Comparison of ENCODE assay signal across 21 mouse cellular contexts in the genomic region with DNA sequence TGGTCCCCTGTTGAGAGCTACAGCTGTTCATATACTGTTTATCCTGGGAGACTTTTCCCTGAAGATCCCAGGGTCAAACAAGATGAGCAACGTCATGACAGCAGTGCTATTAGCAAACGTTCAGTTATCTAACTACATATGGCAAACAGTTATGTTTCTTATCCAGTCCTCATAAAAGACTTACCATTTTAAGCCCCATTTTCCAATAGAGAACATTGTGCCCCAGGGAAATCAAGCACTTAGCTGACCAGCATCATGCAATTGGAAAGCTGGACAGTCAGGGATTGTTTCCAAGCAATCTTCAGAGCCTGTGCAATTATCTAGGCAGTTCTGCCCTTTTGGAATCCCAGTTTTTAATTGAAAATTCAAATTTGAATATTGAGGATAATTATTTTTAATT.
DNase-seq lines count a peak whose midpoint lies in the region; ATAC-seq and TF ChIP-seq lines count a peak whose summit lies in the region.
"Had no signal": no experiment of that assay in that cellular context is flagged by ENCODE, and none has a peak within 500 bp of the region (broad histone marks: within the 10 kb centered on the region; RNA-seq: fewer than 3 reads in every experiment).

No protein-coding gene starts in this region.

- 0 out of 2 replicates have a peak, but pooled peaks have one; percentile 49 for ATAC-seq in cerebellum, adult (ENCODE audit: insufficient number of reproducible peaks, low FRiP score, low TSS enrichment)
- no peak for ATAC-seq in hindbrain, postnatal 0 days
- no peak for ATAC-seq in hindbrain, embryonic 14.5 days (ENCODE audit: low FRiP score)
- no peak for ATAC-seq in forebrain, embryonic 15.5 days (replicated peaks)
- ATAC-seq: CD4-positive, CD25-positive, alpha-beta regulatory T cell, adult 4 months; forebrain, embryonic 13.5 days; intestine, embryonic 15.5 days had no signal

- WGBS in hindbrain, postnatal 0 days: 32% methylated on average over 2 of the region's 2 CpGs
- WGBS in hindbrain, embryonic 14.5 days: 43% methylated on average over 2 of the region's 2 CpGs
- WGBS in forebrain, embryonic 15.5 days: 74% methylated on average over 2 of the region's 2 CpGs

- no peak overlapping the region for H3K9ac ChIP-seq in hindbrain, postnatal 0 days (replicated peaks; ENCODE audit: low read length)
- no peak overlapping the region for H3K9ac ChIP-seq in hindbrain, embryonic 14.5 days
- no peak overlapping the region for H3K9ac ChIP-seq in forebrain, embryonic 15.5 days (replicated peaks)
- H3K9ac ChIP-seq: embryonic facial prominence, embryonic 13.5 days; forebrain, embryonic 13.5 days; hindbrain, embryonic 12.5 days; intestine, embryonic 15.5 days; kidney, embryonic 15.5 days had no signal

- H3K4me1 ChIP-seq in hindbrain, postnatal 0 days (ENCODE audit: insufficient read depth, low read length): no peaks in the 10 kb centered on the region
- H3K4me1 ChIP-seq in hindbrain, embryonic 14.5 days (replicated peaks; ENCODE audit: control insufficient read depth, insufficient read depth, low read length): no peaks in the 10 kb centered on the region
- H3K4me1 ChIP-seq in forebrain, embryonic 15.5 days: no peaks in the 10 kb centered on the region
- H3K4me1 ChIP-seq: embryonic facial prominence, embryonic 13.5 days; forebrain, embryonic 13.5 days; hindbrain, embryonic 12.5 days; intestine, embryonic 15.5 days; kidney, embryonic 15.5 days had no signal

- no peak for DNase-seq in cerebellum, adult 11-12 months
- DNase-seq in gastrocnemius, adult 2 months: no peak
- no peak for DNase-seq in gastrocnemius, postnatal 10 days
- peak; percentile 9 for DNase-seq in hindbrain, postnatal 0 days (ENCODE audit: low spot score)
- DNase-seq in hindbrain, embryonic 14.5 days (ENCODE audit: low spot score): no peak
- DNase-seq: adrenal gland, postnatal 10 days; B cell, adult 2 months; cerebellum, adult 2 months; cerebellum, postnatal 25 days; heart, postnatal 10 days; heart, postnatal 4 days; kidney, adult 2 months had no signal

- H3K27ac ChIP-seq in gastrocnemius, adult 2 months: peak overlapping the region; percentile 40; the same call in 1 of the 2 replicates
- H3K27ac ChIP-seq in hindbrain, postnatal 0 days: no peak overlapping the region
- H3K27ac ChIP-seq in hindbrain, embryonic 14.5 days: no peak overlapping the region
- H3K27ac ChIP-seq in forebrain, embryonic 15.5 days (replicated peaks): no peak overlapping the region
- H3K27ac ChIP-seq: embryonic facial prominence, embryonic 13.5 days; forebrain, embryonic 13.5 days; hindbrain, embryonic 12.5 days; intestine, embryonic 15.5 days; kidney, embryonic 15.5 days had no signal

- H3K4me3 ChIP-seq in gastrocnemius, adult 2 months: no peak overlapping the region
- no peak overlapping the region for H3K4me3 ChIP-seq in hindbrain, postnatal 0 days (ENCODE audit: low read length)
- no peak overlapping the region for H3K4me3 ChIP-seq in hindbrain, embryonic 14.5 days (replicated peaks; ENCODE audit: low read length)
- H3K4me3 ChIP-seq in forebrain, embryonic 15.5 days: no peak overlapping the region
- H3K4me3 ChIP-seq: embryonic facial prominence, embryonic 13.5 days; forebrain, embryonic 13.5 days; hindbrain, embryonic 12.5 days; intestine, embryonic 15.5 days; kidney, embryonic 15.5 days had no signal

- intact Hi-C loops in gastrocnemius, adult 2 months (cut with DNase I): no loop called here

- no peaks in the 10 kb centered on the region for H3K36me3 ChIP-seq in hindbrain, postnatal 0 days (ENCODE audit: insufficient read depth, low read length)
- H3K36me3 ChIP-seq in hindbrain, embryonic 14.5 days (replicated peaks; ENCODE audit: control insufficient read depth, insufficient read depth): no peaks in the 10 kb centered on the region
- no peaks in the 10 kb centered on the region for H3K36me3 ChIP-seq in forebrain, embryonic 15.5 days
- H3K36me3 ChIP-seq: embryonic facial prominence, embryonic 13.5 days; G1E; hindbrain, embryonic 12.5 days; intestine, embryonic 15.5 days; kidney, embryonic 15.5 days had no signal

- H3K27me3 ChIP-seq in hindbrain, postnatal 0 days (ENCODE audit: insufficient read depth, low read length): no peaks in the 10 kb centered on the region
- no peaks in the 10 kb centered on the region for H3K27me3 ChIP-seq in hindbrain, embryonic 14.5 days (ENCODE audit: control insufficient read depth, insufficient read depth, low read length)
- H3K27me3 ChIP-seq in forebrain, embryonic 15.5 days: no peaks in the 10 kb centered on the region
- H3K27me3 ChIP-seq: embryonic facial prominence, embryonic 13.5 days; forebrain, embryonic 13.5 days; hindbrain, embryonic 12.5 days; intestine, embryonic 15.5 days; kidney, embryonic 15.5 days had no signal

- TF ChIP-seq CTCF in gastrocnemius, adult 2 months (IDR thresholded peaks at IDR 0.05): no peak
- no peak for TF ChIP-seq CTCF in hindbrain, postnatal 0 days (IDR thresholded peaks at IDR 0.05; ENCODE audit: low read depth)

- H3K9me3 ChIP-seq in hindbrain, postnatal 0 days (ENCODE audit: low read length): no peaks in the 10 kb centered on the region
- H3K9me3 ChIP-seq in hindbrain, embryonic 14.5 days (ENCODE audit: control insufficient read depth, low read length): peaks cover 5% of the 10 kb centered on the region; the same call in 1 of the 2 replicates
- no peaks in the 10 kb centered on the region for H3K9me3 ChIP-seq in forebrain, embryonic 15.5 days
- H3K9me3 ChIP-seq: embryonic facial prominence, embryonic 13.5 days; forebrain, embryonic 13.5 days; hindbrain, embryonic 12.5 days; intestine, embryonic 15.5 days; kidney, embryonic 15.5 days had no signal

- H3K4me2 ChIP-seq in hindbrain, postnatal 0 days (ENCODE audit: low read depth, low read length): no peak overlapping the region
- no peak overlapping the region for H3K4me2 ChIP-seq in hindbrain, embryonic 14.5 days (replicated peaks)
- no peak overlapping the region for H3K4me2 ChIP-seq in forebrain, embryonic 15.5 days (replicated peaks)
- H3K4me2 ChIP-seq: embryonic facial prominence, embryonic 13.5 days; forebrain, embryonic 13.5 days; hindbrain, embryonic 12.5 days; intestine, embryonic 15.5 days; kidney, embryonic 15.5 days had no signal
